Mouse (Mus musculus) E14TG2a.4 (cell line): ENCODE data around the gene Edc3.

ENCODE experiments used
- CTCF ChIP-seq: conservative IDR thresholded peaks from 2 replicates; pipeline ENCODE4 v1.5.1; 2014; ENCODE audit warnings: low read length
- NANOG ChIP-seq: IDR thresholded peaks from 2 replicates; pipeline ENCODE4 v1.6.1; 2014; ENCODE audit warnings: borderline replicate concordance, low read length, mixed read lengths

DNA sequence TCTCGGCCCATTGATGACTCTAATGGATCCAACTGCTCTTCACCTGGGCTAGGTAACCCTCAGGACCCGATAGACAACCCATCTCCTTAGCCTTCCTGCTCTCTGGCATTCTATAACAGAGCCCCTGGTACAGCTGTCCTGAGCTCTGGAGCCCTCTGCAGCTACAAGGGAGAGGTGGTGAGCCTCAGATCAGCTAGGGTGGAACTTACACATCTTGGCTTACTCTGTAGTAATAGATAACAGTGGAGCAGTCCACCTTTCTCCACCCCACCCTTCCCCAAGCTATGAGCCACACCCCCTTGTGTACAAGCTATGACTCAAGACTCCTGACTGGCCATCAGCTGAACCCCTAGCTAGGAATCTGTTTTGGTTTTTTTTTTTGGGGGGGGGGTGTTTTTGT, 62.5 kb downstream of the Edc3 start:
- no peak for TF ChIP-seq CTCF
- TF ChIP-seq NANOG = no peak
